Mouse (Mus musculus) neural tube, embryonic 11.5 days (tissue): ENCODE measurements around the gene Zfp334. TPM values are rescaled to one million over a fixed set of nuclear protein-coding genes. Genes with fewer than 3 reads are reported as not detected.
A peak's percentile ranks its signal among the peaks of the same experiment; 100 is the strongest.

ENCODE experiments used
- ATAC-seq: fragments of 200-750 bp; cut with Nextera tagmentation; 2 replicates; pipeline ENCODE4 v1.8.0; 2017; ENCODE audit warnings: moderate number of reproducible peaks, mild to moderate bottlenecking, moderate TSS enrichment, moderate library complexity; ENCODE audit not compliant: insufficient read depth, low FRiP score, low TSS enrichment
- DNase-seq: peaks from one replicate; pipeline ENCODE4 v3.0.0-alpha.2; 2015; ENCODE audit warnings: low spot score
- H3K27ac ChIP-seq: fragments of 300-500 bp; sonication (generic); 2 replicates; pipeline ENCODE4 v1.5.1; 2014; ENCODE audit warnings: low read depth, mild to moderate bottlenecking, low read length
- H3K27me3 ChIP-seq: fragments of 300-500 bp; sonication (generic); 2 replicates; pipeline ENCODE4 v1.6.1; 2014; ENCODE audit warnings: mild to moderate bottlenecking, low read length, mixed read lengths; ENCODE audit not compliant: control insufficient read depth, insufficient read depth
- H3K36me3 ChIP-seq: fragments of 300-500 bp; sonication (generic); 2 replicates; pipeline ENCODE4 v1.6.1; 2014; ENCODE audit warnings: mild to moderate bottlenecking, low read length, moderate library complexity, mixed read lengths; ENCODE audit not compliant: control insufficient read depth, insufficient read depth
- H3K4me1 ChIP-seq: fragments of 300-500 bp; sonication (generic); 2 replicates; pipeline ENCODE4 v1.6.1; 2014; ENCODE audit warnings: low read length, mixed read lengths; ENCODE audit not compliant: control insufficient read depth, insufficient read depth
- H3K4me2 ChIP-seq: fragments of 300-500 bp; sonication (generic); 2 replicates; pipeline ENCODE4 v1.6.1; 2014; ENCODE audit warnings: low read depth, mild to moderate bottlenecking, moderate library complexity
- H3K4me3 ChIP-seq: fragments of 300-500 bp; sonication (generic); 2 replicates; pipeline ENCODE4 v1.5.1; 2014; ENCODE audit warnings: low read depth, low read length
- H3K9ac ChIP-seq: fragments of 300-500 bp; sonication (generic); 2 replicates; pipeline ENCODE4 v1.6.1; 2014; ENCODE audit warnings: mild to moderate bottlenecking, low read length
- H3K9me3 ChIP-seq: fragments of 300-500 bp; sonication (generic); 2 replicates; pipeline ENCODE4 v1.6.1; 2016; ENCODE audit warnings: low read length; ENCODE audit not compliant: control insufficient read depth
- WGBS: fragments of 180-500 bp; shearing (Covaris S2); extraction: QIAGEN DNeasy Blood & Tissue Kit; methylation state at CpG from one replicate; pipeline ENCODE4 v1.1.7; 2014; 5-methylcytosine and 5-hydroxymethylcytosine counted together
- polyA plus RNA-seq: library from polyadenylated mRNA; unstranded; fragments of >200 nt; fragmentation: Nextera tagmentation; extraction: Ambion mirVana; gene quantifications from 2 replicates; pipeline ENCODE4 v1.2.1, GENCODE M21; 2014

Gene Zfp334
- polyA plus RNA-seq, 1 experiment from 2014 or later: 23.0 TPM

- 61% methylated on average over 3 of the region's 3 CpGs for WGBS
- ATAC-seq: no peak
Observed at GRCm38 (mm10) chr2:165413884-165414283, 25.8 kb upstream of the Zfp334 start.

DNA sequence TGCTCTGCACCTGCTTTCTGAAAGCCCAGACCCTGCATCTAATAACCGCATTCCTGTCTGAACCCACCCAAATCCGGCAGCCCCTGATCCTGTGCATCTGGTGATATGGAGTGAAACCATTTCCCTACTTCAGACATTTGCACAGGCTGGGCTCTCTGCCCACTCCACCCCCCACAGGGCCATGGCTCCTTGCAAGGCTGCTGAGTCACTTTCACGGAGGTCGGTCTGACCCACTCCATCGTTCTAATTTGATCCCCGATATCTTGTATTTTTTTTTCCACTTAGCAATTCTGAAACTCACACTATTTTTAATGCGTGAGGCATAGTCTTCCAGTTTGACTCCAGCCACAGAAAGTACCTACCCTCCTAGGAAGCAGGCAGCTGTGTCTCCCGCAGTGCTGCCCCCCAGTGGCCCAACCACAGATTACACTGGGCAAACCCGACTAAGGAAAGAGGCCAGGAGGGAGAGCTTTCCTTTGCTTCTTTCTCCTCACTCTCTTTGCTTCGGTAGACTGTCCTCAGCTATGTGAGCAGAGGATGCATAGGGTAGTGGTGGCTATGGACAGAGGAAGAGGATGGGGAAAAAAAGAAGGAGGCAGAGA is 19.7 kb upstream of the Zfp334 start:
- Histone ChIP-seq H3K36me3 (no peaks in the 10 kb centered on the region), H3K27ac (no peak overlapping the region), H3K4me1 (no peaks in the 10 kb centered on the region), H3K4me2 (no peak overlapping the region), H3K9ac (no peak overlapping the region), H3K4me3 (no peak overlapping the region), H3K27me3 (no peaks in the 10 kb centered on the region), H3K9me3 (no peaks in the 10 kb centered on the region)
- peak; percentile 70 for DNase-seq
- 54% methylated on average over 10 of the region's 10 CpGs for WGBS
- ATAC-seq: no peak

More at GRCm38 (mm10) chr2:165413884-165414283, 25.8 kb upstream of the Zfp334 start:
- Histone ChIP-seq H3K9me3 (no peaks in the 10 kb centered on the region), H3K27me3 (no peaks in the 10 kb centered on the region), H3K36me3 (no peaks in the 10 kb centered on the region), H3K27ac (no peak overlapping the region), H3K4me1 (no peaks in the 10 kb centered on the region), H3K4me3 (no peak overlapping the region), H3K9ac (no peak overlapping the region), H3K4me2 (no peak overlapping the region)
- DNase-seq: no peak

GRCm38 (mm10) chr2:165405351-165405750 is 17.3 kb upstream of the Zfp334 start:
- WGBS: 63% methylated on average over 6 of the region's 6 CpGs
- Histone ChIP-seq H3K36me3 (no peaks in the 10 kb centered on the region), H3K27me3 (no peaks in the 10 kb centered on the region), H3K4me3 (no peak overlapping the region), H3K9ac (no peak overlapping the region), H3K4me2 (no peak overlapping the region), H3K9me3 (no peaks in the 10 kb centered on the region), H3K4me1 (no peaks in the 10 kb centered on the region), H3K27ac (no peak overlapping the region)
- DNase-seq (no peak), ATAC-seq (no peak)

GRCm38 (mm10) chr2:165404951-165405350 is 16.9 kb upstream of the Zfp334 start:
- no peak for ATAC-seq
- no peak overlapping the region for H3K4me2 ChIP-seq
- no peaks in the 10 kb centered on the region for H3K9me3 ChIP-seq
- no peak for DNase-seq
- H3K27ac ChIP-seq: no peak overlapping the region
- H3K4me3 ChIP-seq: no peak overlapping the region
- WGBS: 82% methylated on average over 9 of the region's 9 CpGs
- no peaks in the 10 kb centered on the region for H3K36me3 ChIP-seq
- no peak overlapping the region for H3K9ac ChIP-seq
- no peaks in the 10 kb centered on the region for H3K27me3 ChIP-seq
- H3K4me1 ChIP-seq: no peaks in the 10 kb centered on the region

GRCm38 (mm10) chr2:165398164-165398785 is 10.2 kb upstream of the Zfp334 start:
- Histone ChIP-seq H3K4me1 (peaks cover 15% of the 10 kb centered on the region), H3K4me2 (no peak overlapping the region), H3K27me3 (no peaks in the 10 kb centered on the region), H3K27ac (no peak overlapping the region), H3K36me3 (no peaks in the 10 kb centered on the region), H3K9me3 (no peaks in the 10 kb centered on the region), H3K9ac (no peak overlapping the region), H3K4me3 (no peak overlapping the region)
- 55% methylated on average over 14 of the region's 15 CpGs for WGBS
- no peak for DNase-seq
- ATAC-seq: no peak

GRCm38 (mm10) chr2:165397502-165398163 is 9.6 kb upstream of the Zfp334 start:
- DNase-seq (no peak), ATAC-seq (no peak)
- Histone ChIP-seq H3K9me3 (no peaks in the 10 kb centered on the region), H3K36me3 (no peaks in the 10 kb centered on the region), H3K4me2 (no peak overlapping the region), H3K4me3 (no peak overlapping the region), H3K27ac (peak overlapping the region; percentile 7; the same call in 1 of the 2 replicates), H3K4me1 (peaks cover 15% of the 10 kb centered on the region), H3K9ac (peak overlapping the region; percentile 7; the same call in 1 of the 2 replicates), H3K27me3 (no peaks in the 10 kb centered on the region)
- 72% methylated on average over 23 of the region's 23 CpGs for WGBS

- WGBS: 43% methylated on average over 20 of the region's 20 CpGs
- H3K9me3 ChIP-seq: no peaks in the 10 kb centered on the region
- H3K4me2 ChIP-seq: no peak overlapping the region
- peaks cover 15% of the 10 kb centered on the region for H3K4me1 ChIP-seq
- no peak overlapping the region for H3K4me3 ChIP-seq
- peak; percentile 45; the same call in 1 of the 2 replicates for ATAC-seq
- peak overlapping the region; percentile 7; the same call in 1 of the 2 replicates for H3K27ac ChIP-seq
- H3K27me3 ChIP-seq: no peaks in the 10 kb centered on the region
- DNase-seq: no peak
- no peaks in the 10 kb centered on the region for H3K36me3 ChIP-seq
- H3K9ac ChIP-seq: peak overlapping the region; percentile 7; the same call in 1 of the 2 replicates
Observed at GRCm38 (mm10) chr2:165396831-165397501, 8.9 kb upstream of the Zfp334 start.

DNA sequence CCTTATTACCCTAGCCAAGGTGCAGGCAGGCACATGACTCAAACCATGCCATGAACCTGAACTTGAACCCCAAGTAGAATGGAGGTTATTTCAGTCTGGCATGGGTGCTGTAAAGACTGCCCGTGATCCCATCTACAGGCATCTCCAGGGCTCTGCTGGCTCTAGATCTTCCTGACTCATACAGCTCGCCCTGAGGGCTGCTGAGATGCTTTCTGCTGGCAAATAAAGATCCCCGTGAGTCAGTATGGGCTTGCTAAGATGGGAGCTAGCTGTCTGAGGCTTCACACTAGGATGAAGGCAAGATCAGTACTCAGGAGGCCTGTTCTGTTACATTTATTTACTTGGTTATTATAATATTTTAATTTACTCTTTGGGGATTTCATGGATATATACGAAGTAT is 4.1 kb upstream of the Zfp334 start:
- Histone ChIP-seq H3K36me3 (no peaks in the 10 kb centered on the region), H3K27me3 (no peaks in the 10 kb centered on the region), H3K4me2 (no peak overlapping the region), H3K27ac (no peak overlapping the region), H3K9me3 (no peaks in the 10 kb centered on the region), H3K9ac (no peak overlapping the region), H3K4me3 (no peak overlapping the region), H3K4me1 (peaks cover 7% of the 10 kb centered on the region; the same call in 1 of the 2 replicates)
- 84% methylated on average over 4 of the region's 4 CpGs for WGBS
- no peak for ATAC-seq
- DNase-seq: no peak
